Mouse (Mus musculus) limb, embryonic 15.5 days (tissue): ENCODE data around the gene Vmn2r109. TPM values are rescaled to one million over a fixed set of nuclear protein-coding genes. Genes with fewer than 3 reads are reported as not detected.
"Not testable (repeated sequence)": the region's sequence is repeated elsewhere in the genome, so short reads cannot be mapped to it uniquely, and the experiment has no call there.

ENCODE experiments used
- ATAC-seq: fragments of 200-750 bp; cut with Nextera tagmentation; 2 replicates; pipeline ENCODE4 v1.8.0; 2017; ENCODE audit warnings: low read depth, moderate TSS enrichment; ENCODE audit not compliant: insufficient number of reproducible peaks, low FRiP score, low TSS enrichment
- H3K27ac ChIP-seq: fragments of 300-500 bp; sonication (generic); 2 replicates; pipeline ENCODE4 v1.5.1; 2015; ENCODE audit warnings: moderate library complexity, mild to moderate bottlenecking, inconsistent platforms
- H3K27me3 ChIP-seq: fragments of 300-500 bp; sonication (generic); 2 replicates; pipeline ENCODE4 v1.6.1; 2015; ENCODE audit warnings: inconsistent platforms
- H3K36me3 ChIP-seq: fragments of 300-500 bp; sonication (generic); 2 replicates; pipeline ENCODE4 v1.6.1; 2015; ENCODE audit warnings: inconsistent platforms
- H3K4me1 ChIP-seq: fragments of 300-500 bp; sonication (generic); 2 replicates; pipeline ENCODE4 v1.6.1; 2015; ENCODE audit warnings: inconsistent platforms
- H3K4me2 ChIP-seq: fragments of 300-500 bp; sonication (generic); 2 replicates; pipeline ENCODE4 v1.6.1; 2015; ENCODE audit warnings: mild to moderate bottlenecking, inconsistent platforms
- H3K4me3 ChIP-seq: fragments of 300-500 bp; sonication (generic); 2 replicates; pipeline ENCODE4 v1.5.1; 2015; ENCODE audit warnings: mild to moderate bottlenecking, inconsistent platforms
- H3K9ac ChIP-seq: fragments of 300-500 bp; sonication (generic); 2 replicates; pipeline ENCODE4 v1.6.1; 2015; ENCODE audit warnings: inconsistent platforms
- H3K9me3 ChIP-seq: fragments of 300-500 bp; sonication (generic); 2 replicates; pipeline ENCODE4 v1.6.1; 2016; ENCODE audit warnings: inconsistent platforms
- WGBS: fragments of 180-500 bp; shearing (Covaris S2); methylation state at CpG from one replicate; pipeline ENCODE4 v1.1.7; 2015; 5-methylcytosine and 5-hydroxymethylcytosine counted together
- polyA plus RNA-seq: library from polyadenylated mRNA; unstranded; fragments of >200 nt; fragmentation: Nextera tagmentation; extraction: Ambion mirVana; gene quantifications from 2 replicates; pipeline ENCODE4 v1.2.1, GENCODE M21; 2015

Vmn2r109 gene
- polyA plus RNA-seq = not detected in 2 replicates

DNA sequence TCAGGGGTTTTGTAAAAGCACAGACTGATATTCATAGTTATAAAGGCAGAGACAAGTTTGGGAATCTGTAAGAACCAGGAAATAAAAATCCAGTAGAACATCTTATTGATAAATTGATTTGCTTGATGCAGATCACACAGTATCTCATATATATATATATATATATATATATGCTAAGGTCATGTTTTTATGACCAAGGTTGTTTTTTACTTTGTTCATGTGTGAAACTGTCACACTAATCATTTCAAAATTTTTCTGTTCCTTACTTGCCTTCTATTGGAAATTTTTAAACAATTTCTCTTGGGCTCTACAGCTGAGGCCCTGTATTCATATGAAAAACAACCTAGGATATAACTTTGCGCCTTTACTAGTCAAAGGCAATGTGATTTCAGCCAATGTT is at the start of gene Vmn2r109:
TSS of gene Vmn2r109 (minus strand) at position 101 of the 400 bp plus-strand sequence.
- Histone ChIP-seq H3K36me3 (no peaks in the 10 kb centered on the region), H3K4me1 (no peaks in the 10 kb centered on the region), H3K9ac (no peak within 1 kb of the TSS), H3K4me3 (no peak within 1 kb of the TSS), H3K27me3 (no peaks in the 10 kb centered on the region), H3K4me2 (no peak within 1 kb of the TSS), H3K9me3 (no peaks in the 10 kb centered on the region), H3K27ac (no peak within 1 kb of the TSS)
- ATAC-seq = no peak
- 93% methylated on average over 1 of the region's 1 CpGs for WGBS

DNA sequence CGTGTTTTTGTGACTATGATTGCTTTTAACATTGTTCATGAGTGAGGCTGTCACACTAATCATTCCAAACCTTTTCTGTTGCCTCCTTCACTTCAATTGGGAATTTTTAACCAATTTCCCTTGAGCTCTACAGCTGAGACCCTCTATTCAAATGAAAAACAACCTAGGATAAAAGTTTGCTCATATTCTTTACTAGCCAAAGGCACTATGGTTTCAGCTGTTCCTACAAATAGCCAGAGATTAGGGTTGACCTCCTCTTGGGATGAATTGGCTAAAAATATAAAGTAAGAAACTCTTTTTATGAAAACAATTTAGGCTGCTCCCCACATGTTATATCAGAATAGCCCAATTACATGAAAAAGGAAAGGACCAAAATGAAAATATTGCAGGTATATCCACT is 31.8 kb upstream of the Vmn2r109 start, which contains the start of gene Vmn2r110:
TSS of gene Vmn2r110 (minus strand) at position 101 of the 400 bp plus-strand sequence.
- H3K4me2 ChIP-seq = no peak within 1 kb of the TSS
- H3K36me3 ChIP-seq = no peaks in the 10 kb centered on the region
- H3K27ac ChIP-seq = no peak within 1 kb of the TSS
- 32% methylated on average over 1 of the region's 1 CpGs for WGBS
- no peaks in the 10 kb centered on the region for H3K9me3 ChIP-seq
- H3K4me3 ChIP-seq = no peak within 1 kb of the TSS
- H3K4me1 ChIP-seq = no peaks in the 10 kb centered on the region
- H3K27me3 ChIP-seq = no peaks in the 10 kb centered on the region
- no peak for ATAC-seq
- no peak within 1 kb of the TSS for H3K9ac ChIP-seq

DNA sequence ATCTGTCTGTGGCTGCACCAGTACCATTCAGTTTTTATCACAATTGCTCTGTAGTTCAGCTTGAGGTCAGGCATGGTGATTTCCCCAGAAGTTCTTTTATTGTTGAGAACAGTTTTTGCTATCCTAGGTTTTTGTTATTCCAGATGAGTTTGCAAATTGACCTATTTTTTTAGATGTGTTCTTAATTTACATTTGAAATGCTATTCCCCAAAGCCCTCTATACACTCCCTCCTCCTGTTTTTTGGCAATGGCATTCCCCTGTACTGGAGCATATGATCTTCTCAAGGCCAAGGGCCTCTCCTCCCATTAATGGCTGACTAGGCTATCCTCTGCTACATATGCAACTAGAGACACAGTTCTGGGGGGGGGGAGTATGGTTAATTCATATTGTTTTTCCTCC is 56.3 kb downstream of the Vmn2r109 start:
- not testable (repeated sequence) for H3K4me2 ChIP-seq, H3K27ac ChIP-seq, H3K9me3 ChIP-seq, H3K27me3 ChIP-seq, H3K4me1 ChIP-seq, H3K9ac ChIP-seq, ATAC-seq, H3K36me3 ChIP-seq, H3K4me3 ChIP-seq

DNA sequence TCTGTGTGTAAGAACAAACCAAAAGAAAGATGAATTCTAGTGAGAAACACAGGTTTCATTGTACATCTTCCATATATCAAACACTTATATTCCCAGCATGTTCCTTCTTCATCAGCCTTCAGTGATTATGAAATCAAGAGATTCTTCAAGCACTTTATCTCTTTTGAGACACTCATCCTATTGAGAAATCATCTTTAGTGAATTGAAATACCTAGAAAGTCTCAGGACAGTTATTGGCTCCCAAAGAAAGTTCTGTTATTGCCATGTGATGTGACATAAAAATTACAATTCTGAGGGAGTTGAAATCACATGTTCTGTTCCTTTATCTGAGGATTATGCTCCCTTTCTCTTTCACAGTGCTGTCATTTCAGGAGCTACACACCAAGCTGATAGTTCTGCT is 66.7 kb downstream of the Vmn2r109 start, which contains the start of gene Vmn1r225:
TSS of gene Vmn1r225 (plus strand) at position 301 of the 400 bp plus-strand sequence.
- ATAC-seq = no peak
- Histone ChIP-seq H3K4me1 (no peaks in the 10 kb centered on the region), H3K4me2 (no peak within 1 kb of the TSS), H3K9me3 (no peaks in the 10 kb centered on the region), H3K9ac (no peak within 1 kb of the TSS), H3K4me3 (no peak within 1 kb of the TSS), H3K27ac (no peak within 1 kb of the TSS), H3K36me3 (no peaks in the 10 kb centered on the region), H3K27me3 (no peaks in the 10 kb centered on the region)

Other genes starting within 250 kb of the Vmn2r109 start
- not detected in 2 replicates for gene Vmn2r107, start 219.5 kb downstream of the Vmn2r109 start, polyA plus RNA-seq
- not detected in 2 replicates for gene Vmn1r224, start 150.6 kb downstream of the Vmn2r109 start, polyA plus RNA-seq
- not detected in 2 replicates for gene Vmn2r108, start 83.4 kb downstream of the Vmn2r109 start, polyA plus RNA-seq
- not detected in 2 replicates for gene Vmn1r225, start 66.6 kb downstream of the Vmn2r109 start, polyA plus RNA-seq
- gene Vmn2r110, start 31.7 kb upstream of the Vmn2r109 start, polyA plus RNA-seq = 0.01 TPM in 1 of 2 replicates, not detected in the other
- not detected in 2 replicates for gene Fpr-rs3, start 60.1 kb upstream of the Vmn2r109 start, polyA plus RNA-seq
- gene Vmn1r226, start 118.1 kb upstream of the Vmn2r109 start, polyA plus RNA-seq = not detected in 2 replicates
- not detected in 2 replicates for gene Vmn1r227, start 165.1 kb upstream of the Vmn2r109 start, polyA plus RNA-seq
- not detected in 2 replicates for gene Vmn1r228, start 221.4 kb upstream of the Vmn2r109 start, polyA plus RNA-seq
- not detected in 2 replicates for gene Vmn1r229, start 246.8 kb upstream of the Vmn2r109 start, polyA plus RNA-seq